Mouse (Mus musculus) CH12.LX (cell line): ENCODE measurements at regions not wholly inside any gene's neighbourhood (a gene's known extent, or its start where the extent isn't known, plus 50 kb on each side); places are given as distances from the start of the nearest gene placed in this dataset.

ENCODE experiments used
- CTCF ChIP-seq, 2 experiments: IDR thresholded peaks in 1 of 2; conservative IDR thresholded peaks in 1 of 2; 2 replicates each; pipeline ENCODE4 v1.5.1; 2011 to 2012; ENCODE audit warnings: low read depth in 2 of 2, low read length in 2 of 2, improper control_type of control experiment in 1 of 2, inconsistent platforms in 1 of 2, mild to moderate bottlenecking in 1 of 2, moderate library complexity in 1 of 2
- E2F4 ChIP-seq: IDR thresholded peaks from 2 replicates; pipeline ENCODE4 v1.6.1; 2011; ENCODE audit warnings: low read depth, low read length, improper control_type of control experiment; ENCODE audit not compliant: insufficient replicate concordance
- EP300 ChIP-seq: IDR thresholded peaks from 2 replicates; pipeline ENCODE4 v1.6.1; 2011; ENCODE audit warnings: low read length, improper control_type of control experiment
- KAT2A ChIP-seq: IDR thresholded peaks from 2 replicates; pipeline ENCODE4 v1.6.1; 2012; ENCODE audit warnings: low read length, improper control_type of control experiment, inconsistent platforms; ENCODE audit not compliant: insufficient replicate concordance
- POLR2AphosphoS2 ChIP-seq: IDR thresholded peaks from 2 replicates; pipeline ENCODE4 v1.6.1; 2011; ENCODE audit warnings: low read depth, low read length, improper control_type of control experiment
- RAD21 ChIP-seq: IDR thresholded peaks from 2 replicates; pipeline ENCODE4 v1.6.1; 2011; ENCODE audit warnings: low read depth, mild to moderate bottlenecking, low read length, improper control_type of control experiment, moderate library complexity
- SMC3 ChIP-seq: IDR thresholded peaks from 2 replicates; pipeline ENCODE4 v1.6.1; 2011; ENCODE audit warnings: low read depth, low read length, improper control_type of control experiment
- ZKSCAN1 ChIP-seq: IDR thresholded peaks from 2 replicates; pipeline ENCODE4 v1.6.1; 2012; ENCODE audit warnings: low read depth, inconsistent platforms, low read length, improper control_type of control experiment, borderline replicate concordance
- ZMIZ1 ChIP-seq: IDR thresholded peaks from 2 replicates; pipeline ENCODE4 v1.6.1; 2012; ENCODE audit warnings: low read depth, mild to moderate bottlenecking, inconsistent platforms, low read length, improper control_type of control experiment
- ZNF384 ChIP-seq: IDR thresholded peaks from 2 replicates; pipeline ENCODE4 v1.6.1; 2012; ENCODE audit warnings: low read depth, low read length, improper control_type of control experiment, inconsistent platforms

DNA sequence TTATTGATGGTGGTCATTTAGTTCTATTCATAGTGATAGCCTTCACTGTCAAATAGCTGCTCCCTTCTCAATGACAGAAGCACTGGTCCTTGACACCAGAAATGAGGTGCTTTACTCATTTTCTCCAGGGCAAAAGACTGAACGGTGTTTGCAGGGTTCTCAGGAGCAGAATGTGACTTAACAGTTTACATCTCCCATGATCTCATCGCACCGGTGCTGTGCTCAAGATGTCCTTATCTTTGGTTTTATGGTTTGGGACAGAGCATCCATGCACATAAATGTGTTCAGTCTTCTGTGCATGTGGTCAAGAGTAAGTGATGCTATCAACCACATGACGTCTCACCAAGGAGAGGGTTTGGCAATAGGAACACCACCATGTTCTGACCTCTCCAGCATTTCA, 78.1 kb upstream of the Pdc start:
- no peak for TF ChIP-seq KAT2A
- TF ChIP-seq E2F4, result no peak
- TF ChIP-seq ZKSCAN1, result no peak
- no peak for TF ChIP-seq CTCF (conservative IDR thresholded peaks at IDR 0.05 in 1 of 2, IDR thresholded peaks at IDR 0.05 in 1 of 2; ENCODE audit: low read depth in 2 of 2, low read length in 2 of 2)
- no peak for TF ChIP-seq ZNF384
- no peak for TF ChIP-seq ZMIZ1
- no peak for TF ChIP-seq EP300
- TF ChIP-seq RAD21, result no peak
- no peak for TF ChIP-seq SMC3
- no peak for TF ChIP-seq POLR2AphosphoS2
